Mouse (Mus musculus) large intestine, adult 2 months (tissue): ENCODE results near the gene 1700019D03Rik. TPM values are rescaled to one million over a fixed set of nuclear protein-coding genes. Genes with fewer than 3 reads are reported as not detected.

ENCODE experiments used
- DNase-seq: peaks from one replicate; pipeline ENCODE4 v3.0.0-alpha.2; 2012; ENCODE audit warnings: low read depth, low spot score
- WGBS: fragments of 180-500 bp; shearing (Covaris S2); methylation state at CpG from one replicate; pipeline ENCODE4 v1.1.7; 2018; 5-methylcytosine and 5-hydroxymethylcytosine counted together
- polyA plus RNA-seq: library from polyadenylated mRNA; depleted of rRNA; stranded (reverse); fragments of >200 nt; gene quantifications from 2 replicates; pipeline ENCODE4 v1.2.3, GENCODE M21; 2012; rRNA removed

The 1700019D03Rik gene
- 3.7 and 6.0 TPM in 2 replicates for polyA plus RNA-seq

DNA sequence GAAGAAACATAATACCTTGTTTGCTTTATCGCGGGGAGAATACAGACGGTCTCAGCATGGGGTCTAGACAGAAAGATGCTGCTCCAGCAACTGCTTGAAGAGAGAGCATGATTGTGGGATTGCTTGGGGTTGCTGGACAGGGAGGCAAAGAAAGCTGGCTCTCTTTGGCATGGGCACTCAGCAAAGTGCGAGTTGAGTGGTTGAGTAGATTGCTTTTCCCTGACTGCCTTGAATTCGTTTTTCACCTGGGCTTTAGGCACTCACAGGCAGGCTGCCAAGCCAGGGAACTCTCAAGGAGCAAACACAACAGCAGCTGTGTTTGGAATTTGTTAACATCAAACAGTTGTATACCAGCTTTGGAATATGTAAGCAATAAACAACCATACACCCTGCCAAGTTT is at the start of gene 1700019D03Rik:
Gene 1700019D03Rik, minus strand, starts transcription at position 101 of the 400 bp plus-strand sequence.
- DNase-seq = no peak
- 47% methylated on average over 5 of the region's 5 CpGs for WGBS

GRCm38 (mm10) chr1:53063921-53064320 is 43.9 kb upstream of the 1700019D03Rik start:
- DNase-seq = no peak
- 87% methylated on average over 4 of the region's 4 CpGs for WGBS

- 61% methylated on average over 13 of the region's 13 CpGs for WGBS
- no peak for DNase-seq
These were observed 42.1 kb upstream of the 1700019D03Rik start for GRCm38 (mm10) chr1:53061871-53062608.

GRCm38 (mm10) chr1:53061340-53061739 is 41.4 kb upstream of the 1700019D03Rik start, which contains the start of gene Mstn:
Gene Mstn, plus strand, starts transcription at chr1:53061640.
- 67% methylated on average over 6 of the region's 6 CpGs for WGBS
- DNase-seq = no peak

DNA sequence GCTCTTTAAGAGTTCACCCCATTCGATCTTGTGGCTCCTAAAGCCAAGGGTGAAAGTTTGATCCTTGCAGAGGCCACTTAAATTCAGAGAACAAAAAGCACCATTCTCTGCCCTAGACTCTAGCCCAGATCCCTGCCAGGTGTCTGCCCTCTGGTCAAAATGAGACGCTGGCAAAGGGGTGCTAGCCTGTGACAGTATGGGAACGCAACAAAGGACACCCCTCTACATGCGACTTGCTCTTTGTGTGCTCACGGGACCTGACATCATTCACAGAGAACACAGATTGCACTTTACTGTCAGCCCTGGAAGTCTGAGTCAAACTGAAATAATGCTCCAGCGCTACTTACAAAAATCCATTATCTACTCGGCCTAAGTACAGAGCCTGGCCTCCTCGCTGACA is 40.5 kb upstream of the 1700019D03Rik start:
- DNase-seq = no peak
- WGBS = 62% methylated on average over 8 of the region's 8 CpGs

DNA sequence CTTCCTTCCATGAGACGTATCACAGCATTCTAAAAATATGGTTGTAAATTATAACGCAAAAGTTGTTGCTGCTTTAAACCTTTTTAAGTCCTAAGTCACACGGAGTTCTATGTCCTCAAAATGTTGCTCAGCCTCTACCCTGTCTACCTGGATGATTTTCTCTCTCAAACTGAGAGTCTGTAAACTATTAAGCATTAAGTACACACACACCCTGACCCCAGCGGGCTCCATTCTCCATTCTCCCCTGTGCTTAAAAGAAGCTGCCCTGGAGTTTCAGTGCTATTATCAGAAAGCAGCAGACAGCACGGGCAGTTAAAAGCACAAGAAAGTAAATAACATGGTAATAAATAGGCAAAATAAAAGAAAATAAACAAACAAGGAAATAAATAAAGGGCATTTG is 39.1 kb upstream of the 1700019D03Rik start:
- no peak for DNase-seq
- 39% methylated on average over 5 of the region's 5 CpGs for WGBS

DNA sequence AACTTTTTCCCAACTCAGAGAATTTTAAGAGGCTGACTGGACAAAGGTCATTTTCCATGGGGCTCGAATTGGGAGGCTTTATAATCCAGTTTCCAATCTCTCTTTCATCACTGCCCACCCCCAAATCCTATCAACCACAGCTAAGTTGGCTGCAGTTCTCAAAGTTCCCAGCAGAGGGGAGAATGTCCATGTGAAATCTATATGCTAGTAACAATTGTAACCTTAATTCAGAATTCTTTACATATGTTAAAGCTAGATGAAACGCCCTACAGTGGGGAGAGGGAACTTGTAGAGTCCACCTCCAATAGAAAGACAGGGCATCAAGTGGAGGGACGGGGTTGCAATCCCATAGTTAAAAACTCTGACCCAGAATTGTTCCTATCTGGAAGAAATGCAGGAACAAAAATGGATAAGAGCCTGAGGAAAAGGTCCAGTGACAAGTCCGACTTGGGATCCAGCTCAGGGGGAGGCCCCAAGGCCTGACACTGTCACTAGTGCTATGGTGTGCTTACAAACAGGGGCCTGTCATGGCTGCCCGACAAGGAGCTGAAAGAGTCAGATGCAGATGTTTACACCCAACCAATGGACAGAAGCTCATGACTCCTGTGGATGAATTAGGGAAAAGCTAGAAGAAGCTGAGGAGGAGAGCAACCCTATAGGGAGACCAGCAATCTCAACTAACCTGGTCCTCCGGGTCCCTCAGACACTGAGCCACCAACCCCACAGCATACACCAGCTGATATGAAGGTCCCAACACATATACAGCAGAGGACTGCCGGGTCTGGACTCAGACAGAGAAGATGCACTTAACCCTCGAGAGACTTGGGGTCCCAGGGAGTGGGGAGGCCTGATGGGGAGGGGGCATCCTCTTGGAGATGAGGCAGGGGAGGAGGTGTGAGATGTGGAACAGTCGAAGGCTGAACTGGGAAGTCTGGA is 33.4 kb upstream of the 1700019D03Rik start:
- WGBS = 44% methylated on average over 9 of the region's 9 CpGs
- no peak for DNase-seq

DNA sequence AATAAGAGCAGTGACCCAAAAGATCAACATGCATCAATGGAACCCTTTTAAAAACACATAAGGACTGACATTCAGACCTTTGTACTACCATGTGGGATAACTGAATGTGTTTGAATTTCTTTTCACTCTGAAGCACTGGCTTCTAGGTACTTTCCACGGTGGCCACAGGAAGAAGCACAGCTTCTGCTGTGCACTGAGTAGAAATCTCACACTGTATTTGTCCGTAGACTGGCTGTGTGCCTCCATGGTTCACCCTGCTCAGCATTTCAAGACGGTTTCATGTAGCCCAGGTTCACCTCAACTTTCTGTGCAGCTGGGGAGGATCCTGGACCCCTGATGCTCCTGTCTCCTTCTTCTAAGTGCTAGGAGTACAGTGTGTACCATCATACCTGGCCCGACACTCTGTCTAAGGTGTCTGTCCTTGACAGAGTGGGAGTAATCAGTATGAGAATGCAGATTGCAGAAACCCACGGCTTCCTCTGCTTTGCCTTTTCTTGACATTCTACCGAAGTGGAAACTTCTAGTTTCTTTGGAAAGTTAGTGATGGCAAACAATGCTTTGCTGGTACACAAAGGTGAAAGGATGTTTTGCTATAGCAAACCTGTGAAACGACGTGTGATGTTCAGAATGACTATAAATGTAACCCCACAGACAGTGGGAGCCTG is 29.9 kb upstream of the 1700019D03Rik start:
- 73% methylated on average over 8 of the region's 8 CpGs for WGBS
- no peak for DNase-seq

GRCm38 (mm10) chr1:53037443-53037871 is 17.5 kb upstream of the 1700019D03Rik start:
- WGBS = 81% methylated on average over 5 of the region's 5 CpGs
- DNase-seq = no peak

- no peak for DNase-seq
These were observed 12.6 kb upstream of the 1700019D03Rik start for GRCm38 (mm10) chr1:53032550-53032949.

DNA sequence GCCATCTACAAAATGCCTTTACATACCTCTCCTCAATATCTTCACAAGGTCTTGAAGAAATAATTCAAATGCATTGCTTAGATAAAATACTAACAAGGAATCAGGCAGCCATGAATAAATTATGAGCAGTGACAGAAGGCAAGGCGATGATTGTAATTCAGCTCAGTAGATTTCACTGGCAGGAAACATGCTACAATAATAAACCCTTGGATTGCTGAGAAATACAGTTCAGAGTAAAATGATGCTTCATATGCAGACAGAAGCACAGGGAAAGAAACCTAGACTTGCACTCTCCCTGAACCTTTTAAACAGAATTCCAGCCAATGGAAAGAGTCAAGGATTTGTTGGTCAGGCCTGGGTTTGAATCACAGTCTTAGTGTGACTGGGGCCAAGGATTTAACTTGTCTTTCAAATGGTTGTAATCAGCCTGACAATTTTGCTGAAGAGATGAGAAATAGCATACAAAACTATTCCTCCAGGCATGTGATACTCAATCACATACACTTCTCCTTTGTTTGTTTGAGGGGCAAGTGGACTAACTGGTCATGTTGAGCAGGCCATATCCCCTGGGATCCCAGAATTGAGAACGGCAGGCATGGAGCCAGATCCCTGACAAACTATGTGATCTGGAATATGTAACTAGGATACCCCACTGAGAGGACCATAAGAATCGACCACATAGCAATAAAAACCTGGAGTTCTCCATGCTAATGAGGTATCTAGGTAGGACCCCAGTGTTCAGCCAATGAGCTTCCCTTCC is 1.1 kb downstream of the 1700019D03Rik start:
- WGBS = 59% methylated on average over 3 of the region's 3 CpGs

DNA sequence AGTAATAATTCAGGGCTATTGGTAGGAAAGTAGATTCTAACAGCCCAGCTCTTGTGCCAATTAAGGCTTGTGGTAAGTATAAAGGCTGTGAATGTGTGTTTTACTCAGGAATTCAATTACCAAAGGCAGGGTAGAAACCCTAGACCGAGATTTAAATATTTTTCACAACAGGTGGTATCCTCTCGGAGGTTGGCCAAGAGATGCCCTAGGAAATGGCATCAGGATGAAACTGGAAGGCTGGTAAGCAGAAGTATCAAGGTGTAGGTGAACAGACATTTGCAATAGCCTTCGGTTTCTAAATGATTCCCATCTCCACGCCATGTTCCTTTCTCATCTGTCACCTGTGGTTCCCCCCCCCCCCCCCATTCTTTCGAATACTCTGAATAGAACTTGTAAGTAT is 4.4 kb downstream of the 1700019D03Rik start:
- 79% methylated on average over 5 of the region's 5 CpGs for WGBS
- DNase-seq = no peak

More for the DNA sequence above, 1.1 kb downstream of the 1700019D03Rik start:
- DNase-seq = no peak

DNA sequence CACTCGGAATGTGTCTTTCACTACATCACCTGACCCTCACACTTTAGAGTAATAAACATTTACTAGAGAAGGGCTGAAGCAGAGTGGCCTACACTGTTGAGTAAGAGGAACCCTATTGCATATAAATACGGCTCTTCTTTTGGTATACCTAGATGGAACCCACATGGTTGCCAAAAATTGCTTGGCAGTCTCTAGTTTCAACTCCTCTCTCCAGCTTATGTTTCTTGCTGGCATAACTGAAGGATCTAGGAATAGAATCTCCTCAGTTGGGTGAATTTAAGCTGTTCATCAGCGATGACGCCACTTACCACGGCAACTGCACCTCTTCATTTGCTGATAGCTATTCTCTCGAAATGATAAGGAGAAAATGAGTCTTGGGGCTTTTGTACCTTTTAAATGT is 5.3 kb downstream of the 1700019D03Rik start:
- 73% methylated on average over 6 of the region's 6 CpGs for WGBS

DNA sequence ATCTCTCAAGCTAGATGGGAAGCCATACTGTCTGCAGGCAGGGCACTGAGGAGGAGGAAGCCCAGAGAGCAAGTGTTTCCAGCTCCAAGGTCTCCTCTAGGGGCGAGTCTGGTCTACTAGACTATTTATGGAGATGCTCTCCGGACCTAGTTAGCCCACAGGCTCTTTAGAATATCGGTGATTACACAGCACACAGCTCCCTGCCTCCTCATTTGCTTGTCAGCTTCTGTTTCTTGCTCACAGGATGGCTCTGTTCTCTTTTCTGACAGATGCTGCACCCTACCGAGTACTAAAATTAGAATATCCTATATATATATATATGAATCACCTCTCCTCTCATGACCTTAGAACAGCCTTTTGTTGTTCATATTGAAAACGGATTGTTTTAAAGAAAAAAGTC is 33.3 kb downstream of the 1700019D03Rik start:
- no peak for DNase-seq
- WGBS = 55% methylated on average over 5 of the region's 5 CpGs

More for the DNA sequence above, 5.3 kb downstream of the 1700019D03Rik start:
- DNase-seq = no peak

DNA sequence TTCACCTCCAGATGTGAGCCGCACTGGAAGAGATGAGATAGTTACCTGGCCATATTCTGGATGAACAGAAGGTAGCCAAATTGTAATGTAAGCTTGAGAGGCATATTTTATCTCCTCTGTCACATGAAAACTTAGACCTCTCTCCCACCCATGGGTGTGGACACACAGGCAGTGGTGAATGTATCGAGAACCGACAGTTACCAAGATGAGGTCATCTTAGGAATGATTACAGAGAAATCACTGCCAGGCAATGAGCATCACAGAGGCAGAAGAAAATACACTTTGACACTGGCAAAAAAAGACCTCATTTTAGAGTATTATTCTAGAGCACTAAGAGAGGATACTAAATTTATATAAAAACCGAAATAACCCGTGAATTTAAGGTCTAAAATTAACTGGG is 46.8 kb downstream of the 1700019D03Rik start:
- DNase-seq = no peak
- WGBS = 49% methylated on average over 5 of the region's 5 CpGs

GRCm38 (mm10) chr1:52971881-52972503 is 48.0 kb downstream of the 1700019D03Rik start:
- 63% methylated on average over 2 of the region's 2 CpGs for WGBS
- no peak for DNase-seq

- WGBS = 77% methylated on average over 8 of the region's 8 CpGs
- no peak for DNase-seq
These were observed 55.4 kb downstream of the 1700019D03Rik start for GRCm38 (mm10) chr1:52964581-52964980.

DNA sequence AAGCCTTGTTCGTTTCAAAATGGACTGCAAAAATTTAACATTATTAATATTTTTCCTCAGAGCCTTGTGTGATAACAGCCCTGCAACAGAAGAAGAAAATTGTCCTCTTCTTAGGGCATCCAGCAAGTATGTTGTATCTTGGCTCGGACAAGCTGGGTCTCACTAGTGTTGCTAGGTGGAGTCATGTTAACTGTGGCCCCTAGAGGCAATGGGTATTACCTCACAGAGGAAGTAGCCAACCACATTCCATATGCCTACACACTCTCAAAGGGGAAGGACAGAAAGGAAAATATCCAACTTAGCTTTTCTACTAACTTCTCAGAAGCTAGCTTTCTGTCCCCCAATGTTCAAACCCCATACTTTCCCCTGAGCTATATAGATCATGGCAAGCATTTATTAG is 56.9 kb downstream of the 1700019D03Rik start:
- no peak for DNase-seq
- WGBS = 76% methylated on average over 2 of the region's 2 CpGs

DNA sequence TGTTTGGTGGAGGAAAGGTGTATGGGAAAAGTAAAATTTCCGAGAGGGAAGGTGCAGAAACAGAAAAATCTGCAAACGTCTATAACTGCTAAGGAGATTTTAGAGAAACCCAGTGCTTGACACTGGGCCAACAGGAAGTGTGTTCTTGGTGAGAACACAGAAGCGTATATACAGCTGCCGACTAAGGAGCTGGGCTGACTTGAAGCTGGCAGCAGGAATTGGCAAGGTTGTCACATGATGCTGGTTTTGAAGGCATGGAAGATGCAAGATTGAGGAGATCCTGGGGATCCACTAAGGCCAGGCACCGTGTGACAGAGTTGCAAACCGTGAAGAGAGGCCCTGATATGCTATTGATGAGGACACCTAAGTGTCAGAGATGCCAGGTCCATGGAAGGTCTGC is 59.8 kb downstream of the 1700019D03Rik start:
- no peak for DNase-seq
- WGBS = 24% methylated on average over 6 of the region's 6 CpGs
